Mouse (Mus musculus) adrenal gland, postnatal 36 days (tissue): Measurements from ENCODE around the gene Ak9. TPM values are rescaled to one million over a fixed set of nuclear protein-coding genes. Genes with fewer than 3 reads are reported as not detected.

Source experiments
- total RNA-seq, 2 experiments: library from RNA; stranded (reverse); gene quantifications; 2 replicates each; pipeline ENCODE4 v1.2.3; 2021

The Ak9 gene
- total RNA-seq, 2 experiments from 2014 or later, result not detected

Other genes with a start within 250 kb of the Ak9 start
- not detected for gene Gpr6, start 231.7 kb upstream of the Ak9 start, total RNA-seq
- gene Fig4, start 720 bp upstream of the Ak9 start, total RNA-seq, result 10 to 100 TPM; 16.5 to 21.9 TPM
- 10 to 100 TPM; 16.9 to 19.9 TPM for gene Zbtb24, start 146.4 kb downstream of the Ak9 start, total RNA-seq
- gene Mical1, start 172.3 kb downstream of the Ak9 start, total RNA-seq, result 1 to 10 TPM; 7.8 to 9.8 TPM
- gene Smpd2, start 186.4 kb downstream of the Ak9 start, total RNA-seq, result 10 to 100 TPM; 20.5 to 27.0 TPM
- 1 to 10 TPM in 1 of 2 experiments, under 1 TPM in 1; 0.50 to 1.2 TPM for gene Ppil6, start 186.5 kb downstream of the Ak9 start, total RNA-seq
- 100 to 1,000 TPM; 215 to 243 TPM for gene Cd164, start 215.4 kb downstream of the Ak9 start, total RNA-seq